Mouse (Mus musculus) spleen, embryonic (tissue): Measurements from ENCODE around the gene Tmem236.
"Not testable (repeated sequence)": the region's sequence is repeated elsewhere in the genome, so short reads cannot be mapped to it uniquely, and the experiment has no call there.

Experiments
- CTCF ChIA-PET: fragments of 350-600 bp; sonication (Branson Sonifier 250); formaldehyde crosslinking; loops from one replicate; lab custom pipeline; 2022; lab: Charles Lee

Gene Tmem236

GRCm38 (mm10) chr2:14191601-14192000, 17.3 kb downstream of the Tmem236 start:
- CTCF ChIA-PET: no interaction called here

DNA sequence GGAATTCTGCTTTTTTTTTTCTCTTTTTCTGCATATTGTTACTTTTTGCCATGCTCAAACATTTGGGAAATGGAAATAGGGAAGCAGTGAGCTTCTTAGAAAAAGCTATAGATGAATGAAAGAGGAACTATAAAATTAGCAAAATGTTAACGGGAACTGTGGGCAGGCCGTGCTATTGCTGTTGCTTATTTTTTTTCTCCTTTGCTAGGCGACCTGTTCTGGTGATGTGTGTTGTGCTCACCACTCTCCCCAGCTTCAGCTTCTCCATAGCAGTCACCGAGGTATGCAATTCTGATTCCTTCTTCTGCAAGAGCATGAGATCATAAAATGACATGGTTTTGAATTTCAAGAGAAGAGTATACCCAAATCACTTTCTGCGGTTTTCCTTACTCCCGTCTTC, 17.7 kb downstream of the Tmem236 start:
- CTCF ChIA-PET: no interaction called here

GRCm38 (mm10) chr2:14198325-14198903, 24.1 kb downstream of the Tmem236 start:
- CTCF ChIA-PET: not testable (repeated sequence)

DNA sequence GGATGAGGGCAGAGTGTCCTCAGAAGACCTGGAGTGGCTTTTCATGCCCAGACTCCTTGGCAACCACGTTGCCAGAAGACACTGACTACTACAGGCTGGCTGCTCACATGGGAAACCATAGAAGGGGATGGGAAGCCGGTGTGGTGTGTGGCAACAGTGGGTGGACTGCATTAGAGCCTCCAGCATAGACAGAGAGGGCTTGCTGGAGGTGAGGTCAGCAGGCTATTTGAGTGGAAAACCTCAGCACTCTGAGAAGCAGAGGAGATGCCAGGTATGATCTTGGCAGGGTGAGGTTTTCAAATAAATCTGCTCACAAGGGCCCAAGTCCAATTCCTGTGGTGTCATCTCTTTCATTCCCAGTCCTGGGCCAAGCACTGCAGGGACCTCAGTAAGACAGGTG, 25.3 kb downstream of the Tmem236 start:
- CTCF ChIA-PET: no interaction called here

DNA sequence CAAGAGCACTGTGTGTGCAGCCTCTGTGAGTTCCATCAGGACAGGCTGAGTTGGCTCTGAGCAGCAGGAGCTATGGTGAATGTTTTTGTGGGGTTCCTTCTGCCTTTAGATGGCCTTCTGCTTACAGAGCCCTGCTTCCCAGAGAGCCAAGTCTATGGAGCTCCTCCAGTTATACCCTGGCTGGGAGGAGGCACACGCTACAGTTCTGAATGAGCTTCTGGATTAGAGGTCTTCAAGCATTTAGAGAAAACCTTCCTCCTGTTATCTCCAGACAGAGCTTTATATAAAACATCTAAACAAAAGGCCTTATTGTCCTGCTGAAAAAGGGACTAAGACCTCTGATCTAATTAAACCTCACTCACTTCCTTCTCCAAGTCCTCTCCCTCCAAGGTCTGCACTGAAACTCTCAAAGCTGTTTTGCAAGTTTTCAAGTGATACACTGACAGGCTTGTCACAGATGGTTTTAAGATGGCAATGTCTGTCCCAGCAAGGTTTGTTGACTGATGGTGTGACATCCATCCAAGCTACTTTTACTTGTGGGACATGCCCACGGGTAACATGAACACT, 26.6 kb downstream of the Tmem236 start:
- CTCF ChIA-PET: not testable (repeated sequence)

GRCm38 (mm10) chr2:14204308-14204707, 30.0 kb downstream of the Tmem236 start:
- CTCF ChIA-PET: no interaction called here

DNA sequence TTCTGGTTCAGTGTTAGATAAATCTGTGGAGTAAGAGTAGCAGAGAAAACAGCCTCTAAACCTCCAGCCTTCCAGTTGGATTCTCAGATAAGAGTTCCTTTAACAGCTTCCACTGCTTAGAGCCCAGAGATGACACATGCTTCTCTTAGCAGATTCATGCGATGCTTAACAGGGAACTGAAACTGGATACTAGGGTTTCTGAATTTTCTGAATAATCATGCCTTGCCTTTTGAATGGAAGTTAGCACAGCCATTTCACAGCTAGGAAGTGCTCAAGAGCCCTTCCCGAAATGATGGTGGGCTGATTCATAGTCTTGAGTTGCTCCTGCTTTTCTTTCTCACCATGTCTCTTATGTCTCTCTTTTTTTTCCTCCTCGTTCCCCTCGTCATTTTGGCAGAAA, 32.5 kb downstream of the Tmem236 start:
- CTCF ChIA-PET: no interaction called here

DNA sequence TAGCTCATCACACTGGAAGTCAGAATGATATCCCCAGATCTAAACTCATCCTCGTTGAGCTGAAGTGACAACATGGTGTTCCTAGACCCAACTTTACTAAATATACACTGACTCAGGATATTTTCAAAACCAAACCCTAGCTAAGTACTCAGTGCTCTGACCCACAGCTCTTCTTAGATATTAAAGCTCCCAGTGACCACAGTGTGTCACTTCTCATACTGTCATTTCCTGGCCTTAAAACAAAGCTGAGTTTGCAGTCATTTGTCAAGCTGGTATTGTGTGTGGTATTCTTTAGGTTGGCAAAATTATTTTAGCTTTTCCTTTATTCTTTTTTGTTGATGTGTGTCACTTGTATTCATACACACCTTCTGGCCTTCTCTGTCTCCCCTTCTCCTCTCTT, 36.4 kb downstream of the Tmem236 start:
- CTCF ChIA-PET: no interaction called here

- CTCF ChIA-PET: no interaction called here
Observed at GRCm38 (mm10) chr2:14211606-14212005, 37.3 kb downstream of the Tmem236 start.

DNA sequence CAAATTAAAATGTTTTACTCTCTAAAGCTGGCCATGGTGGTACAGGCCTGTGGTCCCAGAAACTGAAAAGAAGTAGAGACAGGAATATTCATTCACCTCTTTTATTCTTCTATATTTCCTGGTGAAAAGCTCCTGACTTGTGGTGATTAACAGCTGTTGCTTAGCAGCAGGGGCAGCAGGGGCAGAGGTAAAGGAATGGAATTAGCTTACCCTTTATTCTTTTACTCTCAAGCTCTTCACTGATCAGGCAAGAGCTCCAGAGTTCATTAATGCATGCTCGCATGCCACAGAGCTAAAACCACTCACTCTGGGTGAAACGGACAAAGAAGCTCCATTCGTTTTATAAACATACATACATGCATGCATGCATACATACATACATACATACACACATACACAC, 40.4 kb downstream of the Tmem236 start:
- CTCF ChIA-PET: no interaction called here

DNA sequence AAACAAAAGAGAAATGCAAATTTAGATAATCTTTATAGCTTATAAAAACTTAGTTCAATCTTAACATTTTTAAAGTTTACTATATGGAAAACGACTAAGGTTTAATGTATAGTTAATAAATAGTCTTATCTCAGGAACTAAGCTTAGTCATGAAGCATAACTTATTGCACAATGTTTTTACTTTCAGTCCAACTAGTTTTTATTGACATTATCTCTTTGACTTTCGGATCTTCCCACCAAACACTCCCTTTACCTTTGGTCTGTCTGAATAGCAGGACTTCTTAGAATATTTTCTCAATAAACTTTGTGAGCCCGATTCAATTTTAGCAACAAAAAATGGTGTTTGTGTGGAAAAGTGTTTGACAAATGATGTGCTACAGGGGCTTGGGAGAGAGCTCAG, 42.3 kb downstream of the Tmem236 start:
- CTCF ChIA-PET: no interaction called here

DNA sequence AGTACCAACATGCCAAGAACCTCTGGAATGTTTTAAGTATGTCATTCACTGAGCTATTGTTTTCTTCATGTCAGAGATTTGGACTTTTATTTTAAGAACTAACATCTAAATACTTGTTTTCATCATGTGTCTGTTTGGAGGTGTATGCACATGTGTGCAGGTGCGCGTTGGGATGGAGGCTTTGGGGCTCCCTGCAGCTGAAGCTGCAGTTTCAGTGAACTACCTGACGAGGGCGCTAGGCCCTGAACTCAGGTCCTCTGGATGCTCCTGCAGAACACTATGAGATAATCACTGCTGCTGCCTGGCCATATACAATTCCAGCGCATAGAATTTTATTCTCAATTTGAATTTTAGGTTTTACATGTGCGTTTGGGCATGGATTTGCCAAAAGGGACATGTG, 43.8 kb downstream of the Tmem236 start:
- CTCF ChIA-PET: no interaction called here

DNA sequence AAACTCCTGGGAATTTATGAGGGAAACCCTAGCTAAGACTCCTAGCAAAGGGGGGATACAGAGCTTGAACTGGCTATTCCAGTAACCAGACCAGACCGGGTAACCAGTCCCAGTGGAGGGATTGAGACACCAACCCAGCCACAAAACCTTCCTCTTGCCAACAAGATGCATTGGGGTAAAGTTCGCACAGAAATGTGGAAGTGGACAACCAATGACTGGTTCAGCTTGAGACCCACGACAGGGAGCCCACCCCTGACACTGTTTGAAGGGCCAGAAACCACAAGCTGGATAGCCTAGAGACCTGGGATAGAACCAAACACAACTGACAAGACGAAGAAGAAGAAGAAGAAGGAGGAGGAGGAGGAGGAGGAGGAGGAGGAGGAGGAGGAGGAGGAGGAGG, 50.1 kb downstream of the Tmem236 start:
- CTCF ChIA-PET: no interaction called here

GRCm38 (mm10) chr2:14228495-14228894, 54.2 kb downstream of the Tmem236 start:
- CTCF ChIA-PET: no interaction called here

GRCm38 (mm10) chr2:14229149-14229548, 54.8 kb downstream of the Tmem236 start, which contains the start of gene Mrc1:
TSS of gene Mrc1 (plus strand) at chr2:14229392.
- CTCF ChIA-PET: no interaction called here

DNA sequence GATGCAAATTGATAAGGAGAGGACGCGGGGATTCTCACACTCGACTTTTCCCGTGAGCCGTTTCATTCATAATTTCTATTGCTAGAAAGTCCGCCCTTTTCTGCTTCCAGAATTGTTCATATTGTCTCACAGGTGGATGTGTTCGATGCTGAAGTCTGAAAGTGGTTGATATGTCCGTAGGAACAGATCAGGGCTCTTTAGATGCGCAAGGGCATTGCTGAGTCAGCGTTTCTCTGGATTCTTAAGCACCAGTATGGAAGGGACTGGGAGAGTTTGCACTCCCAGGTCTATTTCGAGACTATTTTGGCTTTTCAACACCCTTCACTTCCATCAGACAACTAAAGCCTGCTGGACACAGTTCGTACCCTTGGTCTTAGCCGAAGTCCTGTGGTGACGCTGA, 55.7 kb downstream of the Tmem236 start:
- CTCF ChIA-PET: no interaction called here

DNA sequence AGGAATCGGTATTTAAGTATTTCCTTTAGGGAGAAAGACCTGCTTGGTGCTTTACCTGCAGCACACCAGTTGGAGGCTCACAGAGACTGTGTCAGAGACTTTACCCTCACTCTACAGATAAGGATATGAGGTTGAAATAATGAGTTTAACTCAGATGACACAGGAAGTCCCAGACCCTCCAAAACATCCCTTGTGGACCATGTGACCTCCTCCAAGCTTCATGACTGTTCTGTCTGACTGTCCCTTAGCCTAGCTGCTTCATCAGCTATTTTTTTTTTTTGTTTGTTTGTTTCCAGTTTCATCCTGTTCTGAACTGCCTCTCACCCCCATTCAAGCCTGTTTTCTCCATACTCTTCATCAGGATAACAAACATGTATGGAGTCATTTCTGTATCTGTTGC, 58.6 kb downstream of the Tmem236 start:
- CTCF ChIA-PET: no interaction called here

DNA sequence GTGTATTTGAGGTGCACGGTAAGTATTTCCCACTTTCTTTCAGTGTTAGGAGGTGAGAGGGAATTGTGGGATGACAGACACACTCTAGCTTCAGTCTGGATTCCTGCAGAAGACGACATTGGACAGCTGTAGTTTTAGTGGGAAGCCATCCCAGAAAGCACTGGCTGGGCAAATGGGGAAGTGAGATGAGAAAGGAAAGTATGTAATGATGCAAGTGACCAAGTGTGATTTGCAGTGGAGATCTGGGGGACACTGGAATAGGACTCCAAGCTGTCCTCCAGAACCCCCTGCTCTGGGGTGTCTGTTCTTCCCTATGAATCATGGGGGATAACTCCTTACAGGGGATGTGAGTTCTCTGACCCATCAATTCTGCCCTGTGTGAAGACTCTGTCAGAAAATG, 59.7 kb downstream of the Tmem236 start:
- CTCF ChIA-PET: no interaction called here

DNA sequence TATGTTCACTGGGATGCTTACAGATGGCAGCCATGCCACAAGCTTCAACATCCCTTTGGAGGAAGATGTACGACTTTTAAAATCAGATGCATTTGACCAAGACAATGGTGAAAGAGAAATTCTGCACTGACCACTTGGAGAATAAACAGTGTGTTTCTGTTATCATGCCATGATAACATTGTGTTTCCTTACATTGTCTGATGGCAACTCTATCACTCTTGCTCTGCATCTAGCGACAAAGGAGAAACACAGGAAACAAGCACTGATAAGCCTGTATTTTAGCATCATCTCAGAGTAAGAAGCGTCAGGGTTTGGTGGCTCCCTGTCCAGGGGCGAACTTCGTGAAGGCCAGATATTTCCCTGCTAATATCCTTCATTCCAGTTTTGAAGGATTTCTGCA, 61.0 kb downstream of the Tmem236 start:
- CTCF ChIA-PET: no interaction called here

GRCm38 (mm10) chr2:14236920-14237319, 62.6 kb downstream of the Tmem236 start:
- CTCF ChIA-PET: no interaction called here

GRCm38 (mm10) chr2:14237723-14238122, 63.4 kb downstream of the Tmem236 start:
- CTCF ChIA-PET: no interaction called here

DNA sequence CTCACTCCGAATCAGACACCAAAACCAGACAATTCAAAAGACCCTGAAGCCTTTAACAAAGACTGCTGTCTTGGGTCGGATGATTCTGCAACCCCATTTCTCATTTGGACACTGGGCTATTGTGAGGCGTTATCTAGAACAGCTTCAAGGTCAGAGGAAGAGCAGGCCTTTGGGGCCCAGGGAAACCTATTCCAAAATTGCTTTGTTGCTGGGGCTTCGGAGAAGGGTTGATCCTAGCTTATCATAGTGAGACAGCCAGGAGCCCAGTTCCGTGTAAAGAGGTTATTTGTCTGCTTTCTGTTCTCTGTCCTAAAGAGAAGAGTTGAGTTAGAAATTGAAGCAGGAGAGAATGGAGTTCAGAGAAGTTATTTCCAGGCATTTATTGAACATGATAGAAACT, 64.8 kb downstream of the Tmem236 start:
- CTCF ChIA-PET: no interaction called here

DNA sequence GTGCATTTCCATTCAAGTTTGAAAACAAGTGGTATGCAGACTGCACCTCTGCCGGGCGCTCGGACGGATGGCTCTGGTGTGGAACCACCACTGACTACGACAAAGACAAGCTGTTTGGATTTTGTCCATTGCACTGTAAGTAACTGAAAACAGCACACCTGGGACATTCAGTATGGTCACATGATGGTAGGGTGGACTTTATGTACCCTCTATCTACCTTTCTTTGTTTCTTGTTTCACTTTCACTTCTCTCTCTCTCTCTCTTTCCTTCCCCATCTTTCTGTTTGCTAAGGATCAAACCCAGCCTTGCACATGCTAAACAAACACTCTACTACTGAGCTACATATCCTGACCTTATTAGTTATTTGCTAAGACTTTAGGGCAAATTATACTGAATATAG, 69.8 kb downstream of the Tmem236 start:
- CTCF ChIA-PET: no interaction called here

- CTCF ChIA-PET: no interaction called here
Observed at GRCm38 (mm10) chr2:14244668-14245067, 70.3 kb downstream of the Tmem236 start.
